Mouse (Mus musculus) thymus, postnatal 0 days (tissue): ENCODE data around the gene Nsun6. TPM values are rescaled to one million over a fixed set of nuclear protein-coding genes. Genes with fewer than 3 reads are reported as not detected.

Experiments
- DNase-seq: peaks from one replicate; pipeline ENCODE4 v3.0.0-alpha.2; 2015; ENCODE audit warnings: low spot score
- polyA plus RNA-seq: library from polyadenylated mRNA; unstranded; fragments of >200 nt; fragmentation: Nextera tagmentation; extraction: Ambion mirVana; gene quantifications from 2 replicates; pipeline ENCODE4 v1.2.1, GENCODE M21; 2015

The Nsun6 gene
- polyA plus RNA-seq, 1 experiment from 2014 or later, result 18.5 TPM

DNA sequence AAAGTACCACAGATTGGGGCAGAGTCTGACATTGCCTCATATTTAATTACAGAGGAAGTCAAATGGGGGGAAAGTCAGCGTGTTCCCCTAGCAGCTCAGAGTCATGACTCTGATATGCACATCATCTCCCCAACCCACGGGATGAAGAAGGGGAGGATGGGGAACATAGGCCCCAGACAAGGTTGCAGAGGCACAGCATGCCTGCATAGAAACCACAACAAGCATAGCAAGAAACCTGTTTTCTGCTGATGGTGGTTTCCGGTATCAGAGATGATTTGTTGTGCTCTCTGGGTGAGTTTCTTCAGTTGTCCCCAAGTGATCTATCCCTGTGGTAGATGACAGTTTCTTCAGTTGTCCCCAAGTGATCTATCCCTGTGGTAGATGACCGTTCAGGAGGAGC, 62.3 kb downstream of the Nsun6 start:
- peak; percentile 81 for DNase-seq

DNA sequence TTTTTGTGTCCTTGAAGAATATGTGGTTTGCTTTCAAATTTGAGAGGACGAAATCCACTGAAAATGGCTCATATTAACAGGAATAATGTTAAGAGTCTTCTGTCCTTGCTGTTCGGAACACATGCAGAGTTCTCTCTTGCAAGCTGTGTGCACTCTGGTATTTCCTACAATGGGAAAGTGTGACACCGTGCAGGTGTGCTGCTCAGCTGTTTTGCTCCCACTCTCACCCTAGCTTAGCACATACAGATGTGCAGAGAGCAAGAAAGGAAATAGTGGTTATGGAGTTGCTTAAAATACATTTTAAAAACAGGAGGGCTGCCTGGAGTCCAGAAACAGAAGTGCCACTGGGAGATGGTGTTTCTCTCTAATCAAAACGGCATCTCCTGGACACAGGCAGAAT, 65.5 kb downstream of the Nsun6 start:
- DNase-seq, result peak; percentile 81

DNA sequence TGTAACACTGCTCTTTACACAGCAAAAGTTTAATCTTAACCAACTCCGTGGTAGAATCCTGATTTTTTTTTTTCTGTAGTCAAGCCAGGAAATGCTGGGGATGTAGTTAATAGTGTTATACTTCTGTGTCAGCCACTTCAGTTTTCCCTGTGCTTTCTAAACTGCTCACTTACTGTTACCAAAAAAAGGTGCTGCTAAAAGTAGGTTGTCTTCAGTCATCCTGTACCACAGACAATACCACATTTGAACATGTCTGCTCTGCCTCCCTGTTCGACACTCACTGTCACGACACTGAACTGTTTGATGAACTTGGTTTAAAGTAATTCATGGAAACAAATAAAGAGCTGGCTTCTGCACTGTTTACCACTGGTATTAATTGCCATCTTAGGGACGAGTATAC, 66.4 kb downstream of the Nsun6 start:
- DNase-seq, result peak; percentile 56

DNA sequence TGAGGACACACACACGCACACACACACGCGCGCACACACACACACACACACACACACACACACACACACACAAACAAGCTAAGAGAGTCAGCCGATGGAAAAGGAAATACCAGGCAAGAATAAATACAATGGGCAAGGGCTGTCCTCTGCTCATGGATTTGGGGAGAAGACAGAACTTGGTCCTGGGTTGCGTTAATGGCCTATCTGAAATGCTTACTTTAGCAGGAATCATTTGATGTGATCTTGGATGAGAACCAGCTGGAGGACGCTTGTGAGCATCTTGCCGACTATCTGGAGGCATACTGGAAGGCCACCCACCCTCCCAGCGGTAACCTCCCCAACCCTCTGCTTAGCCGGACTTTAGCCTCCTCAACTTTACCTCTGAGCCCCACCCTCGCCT, 70.8 kb downstream of the Nsun6 start:
- no peak for DNase-seq

DNA sequence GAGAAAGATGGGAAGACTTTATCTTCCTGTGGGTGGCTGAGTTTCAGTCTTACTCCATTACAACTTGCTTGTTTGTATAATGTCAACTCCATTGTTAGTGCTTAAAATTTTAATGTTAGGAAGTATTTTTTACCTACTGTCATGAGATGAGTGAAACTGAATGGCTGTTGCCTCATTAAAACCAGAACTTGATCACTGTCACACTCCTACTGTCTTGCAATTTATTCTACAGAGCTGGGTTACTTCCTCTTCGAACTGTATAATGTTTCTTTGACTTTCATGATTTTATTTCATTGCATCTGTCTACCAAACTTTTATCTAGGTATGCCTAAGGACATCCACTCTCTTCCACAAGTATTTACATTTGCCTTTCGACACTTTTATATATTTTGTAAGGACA, 93.4 kb downstream of the Nsun6 start:
- no peak for DNase-seq

DNA sequence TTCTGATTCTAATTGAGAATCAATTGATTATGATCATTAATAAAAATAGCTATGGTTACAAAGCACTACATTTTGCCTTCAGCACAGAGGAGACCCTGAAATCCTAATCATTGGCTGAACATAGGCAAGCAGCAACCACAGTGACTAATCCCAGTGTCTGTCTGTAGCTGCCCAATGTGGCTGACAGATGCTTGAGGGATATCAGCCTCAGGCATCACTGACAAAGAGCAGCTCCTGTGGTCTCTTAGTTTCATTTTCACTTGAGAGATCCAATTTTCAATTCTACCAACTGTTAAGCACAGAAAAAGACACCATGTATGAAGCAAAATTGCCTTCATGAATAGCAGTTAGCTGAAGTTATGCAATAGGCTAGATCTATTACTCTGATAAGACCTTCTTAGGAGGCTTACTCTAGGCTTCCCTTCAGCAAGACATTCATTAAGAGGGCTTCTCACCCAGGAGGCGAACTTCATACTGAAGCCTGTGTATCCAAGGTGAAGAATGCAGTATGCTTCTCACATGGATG, 93.8 kb downstream of the Nsun6 start:
- no peak for DNase-seq

DNA sequence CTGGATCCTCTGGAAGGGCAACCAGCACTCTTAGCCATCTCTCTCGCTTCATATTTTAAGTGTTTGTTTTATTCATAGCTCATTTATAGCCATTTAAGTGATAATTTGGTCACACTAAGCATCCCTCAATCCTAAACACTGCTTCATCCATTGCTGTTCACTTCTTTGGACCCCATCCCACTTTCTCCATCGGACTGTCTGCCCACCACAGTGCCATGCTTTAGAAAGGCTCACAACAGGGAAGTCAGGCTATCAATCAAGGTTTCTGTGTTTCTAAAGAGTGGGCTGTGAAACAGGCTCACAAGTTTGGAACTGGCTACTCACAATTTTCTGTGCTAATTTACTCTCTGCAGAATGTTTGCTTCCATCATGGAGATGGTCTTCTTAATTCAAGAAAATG, 101.8 kb downstream of the Nsun6 start:
- no peak for DNase-seq

Other genes starting within 250 kb of the Nsun6 start
- 20.1 and 25.8 TPM in 2 replicates for gene Arl5b, start 5.7 kb downstream of the Nsun6 start, polyA plus RNA-seq